Mouse (Mus musculus): ENCODE measurements around the gene Satb2. TPM values are rescaled to one million over a fixed set of nuclear protein-coding genes. Genes with fewer than 3 reads are reported as not detected.

Gene Satb2
- polyA plus RNA-seq, 1 experiment, result 2.0 TPM

DNA sequence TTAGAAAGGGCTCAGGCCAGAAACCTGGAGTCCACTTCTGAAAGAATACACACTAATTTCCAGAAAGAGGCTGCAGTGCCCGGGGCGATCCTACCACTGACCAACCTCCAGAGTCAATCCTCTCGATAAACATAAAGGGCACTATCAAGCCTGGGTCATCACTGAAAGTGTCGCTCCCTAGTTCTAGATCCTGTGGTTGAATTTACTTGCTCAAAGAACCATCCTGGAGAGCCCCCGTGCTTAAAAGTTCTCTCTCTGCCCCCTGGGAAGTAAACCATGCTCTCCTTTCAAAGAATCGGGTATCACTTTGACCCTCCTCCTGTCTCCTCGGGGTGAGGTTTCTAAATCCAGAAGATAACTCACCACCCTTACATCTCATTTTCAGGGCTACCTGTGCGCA, 4.2 kb upstream of the Satb2 start:
- Histone ChIP-seq H3K4me1 (ENCODE audit: control insufficient read depth, insufficient read depth, low read length) (peaks cover 7% of the 10 kb centered on the region), H3K27ac (ENCODE audit: insufficient read depth, low read depth, low read length) (no peak overlapping the region), H3K4me3 (ENCODE audit: insufficient read depth, low read length) (no peak overlapping the region)
- TF ChIP-seq POLR2A (IDR thresholded peaks at IDR 0.05; ENCODE audit: borderline replicate concordance, low read depth, low read length) (no peak), CTCF (IDR thresholded peaks at IDR 0.05; ENCODE audit: low read depth, low read length) (no peak)

DNA sequence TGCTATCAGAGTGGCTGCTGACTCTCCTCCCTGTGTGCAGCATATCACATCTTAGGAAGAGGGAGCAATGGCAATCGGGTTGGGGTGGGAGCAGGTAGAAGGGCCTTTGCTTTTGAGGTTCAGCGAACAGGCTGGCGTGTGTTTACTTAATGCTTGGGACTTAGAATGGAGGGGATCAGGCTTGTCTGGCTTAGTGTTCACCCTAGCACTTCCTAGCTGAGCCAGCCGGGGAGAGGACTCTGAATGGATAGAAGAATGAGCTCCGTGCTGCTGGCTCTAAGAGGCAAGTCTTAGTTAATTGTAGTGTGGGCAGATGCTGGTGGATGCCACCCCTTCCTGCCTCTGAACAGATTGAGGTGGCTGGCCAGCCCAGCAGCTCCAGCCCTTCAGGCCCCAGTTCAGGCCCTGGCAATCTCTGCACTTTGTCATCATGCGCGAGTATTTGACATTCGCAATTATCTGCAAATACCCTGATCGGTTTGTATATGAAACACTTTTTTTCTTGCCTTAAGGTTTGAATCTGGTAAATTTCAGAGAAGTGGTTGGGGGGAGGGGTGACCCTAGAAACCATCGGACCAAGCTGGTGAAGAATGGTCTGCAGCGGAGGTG, 3.6 kb upstream of the Satb2 start:
- Histone ChIP-seq H3K4me1 (ENCODE audit: control insufficient read depth, insufficient read depth, low read length) (peaks cover 7% of the 10 kb centered on the region), H3K4me3 (ENCODE audit: insufficient read depth, low read length) (no peak overlapping the region), H3K27ac (ENCODE audit: insufficient read depth, low read depth, low read length) (no peak overlapping the region)
- TF ChIP-seq POLR2A (IDR thresholded peaks at IDR 0.05; ENCODE audit: borderline replicate concordance, low read depth, low read length), result no peak
- no peak for TF ChIP-seq CTCF (IDR thresholded peaks at IDR 0.05; ENCODE audit: low read depth, low read length)

DNA sequence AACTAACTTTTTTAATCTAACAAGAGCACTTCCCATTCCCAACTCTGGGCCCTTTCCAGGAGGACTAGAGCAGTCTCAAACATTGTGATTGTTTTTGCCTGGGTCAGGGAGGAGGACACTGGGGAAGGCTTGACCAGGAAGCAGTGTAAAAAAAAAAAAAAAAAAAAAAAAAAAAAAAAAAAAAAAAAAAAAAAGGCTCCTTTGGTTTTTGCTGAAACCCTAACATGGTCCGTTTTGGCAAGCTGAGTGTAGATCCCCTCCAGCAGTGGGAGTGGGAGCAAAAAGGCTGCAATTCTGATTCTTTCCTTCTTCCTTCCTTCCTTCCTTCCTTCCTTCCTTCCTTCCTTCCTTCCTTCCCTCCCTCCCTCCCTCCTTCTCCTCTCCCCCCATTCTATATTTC, 3.1 kb upstream of the Satb2 start:
- Histone ChIP-seq H3K4me3 (ENCODE audit: insufficient read depth, low read length) (peak overlapping the region; percentile 51; the same call in 1 of the 2 replicates), H3K4me1 (ENCODE audit: control insufficient read depth, insufficient read depth, low read length) (peaks cover 7% of the 10 kb centered on the region), H3K27ac (ENCODE audit: insufficient read depth, low read depth, low read length) (no peak overlapping the region)
- TF ChIP-seq POLR2A (IDR thresholded peaks at IDR 0.05; ENCODE audit: borderline replicate concordance, low read depth, low read length), result no peak

DNA sequence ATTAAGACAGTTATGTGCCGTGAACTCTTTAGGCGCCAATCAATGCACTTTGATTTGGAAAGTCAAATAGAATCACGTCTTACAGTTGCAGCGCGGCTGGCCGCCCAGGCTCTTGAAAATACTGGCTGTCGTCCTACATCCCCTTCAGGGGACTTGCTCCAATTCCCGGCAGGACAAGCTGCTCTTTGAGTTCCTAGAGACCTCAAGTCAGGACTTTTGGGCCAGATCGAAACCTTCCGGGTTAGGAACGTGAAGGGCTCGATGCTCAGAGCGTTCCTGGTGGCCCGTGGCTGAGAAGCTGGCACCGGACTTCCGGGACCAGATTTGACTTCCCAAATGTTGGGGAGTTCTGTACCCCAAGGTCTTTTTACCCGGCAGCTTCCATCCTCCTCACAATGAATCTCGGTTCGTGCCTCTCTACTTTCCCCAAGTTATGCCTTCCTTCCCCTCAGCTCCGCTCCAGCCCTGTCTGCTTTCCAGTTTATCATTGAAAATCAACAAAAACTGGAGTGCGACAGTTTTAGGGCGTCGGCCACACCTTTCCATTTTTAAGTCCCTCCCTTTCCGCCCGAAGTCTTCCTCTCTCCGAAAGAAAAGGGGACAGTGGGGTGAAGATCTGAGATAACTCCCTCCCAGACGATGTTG, 2.3 kb upstream of the Satb2 start:
- peak overlapping the region; percentile 51 for H3K4me3 ChIP-seq (ENCODE audit: insufficient read depth, low read length)
- H3K27ac ChIP-seq (ENCODE audit: insufficient read depth, low read depth, low read length), result no peak overlapping the region
- TF ChIP-seq CTCF (IDR thresholded peaks at IDR 0.05; ENCODE audit: low read depth, low read length) (no peak), POLR2A (IDR thresholded peaks at IDR 0.05; ENCODE audit: borderline replicate concordance, low read depth, low read length) (no peak)
- peaks cover 7% of the 10 kb centered on the region for H3K4me1 ChIP-seq (ENCODE audit: control insufficient read depth, insufficient read depth, low read length)

DNA sequence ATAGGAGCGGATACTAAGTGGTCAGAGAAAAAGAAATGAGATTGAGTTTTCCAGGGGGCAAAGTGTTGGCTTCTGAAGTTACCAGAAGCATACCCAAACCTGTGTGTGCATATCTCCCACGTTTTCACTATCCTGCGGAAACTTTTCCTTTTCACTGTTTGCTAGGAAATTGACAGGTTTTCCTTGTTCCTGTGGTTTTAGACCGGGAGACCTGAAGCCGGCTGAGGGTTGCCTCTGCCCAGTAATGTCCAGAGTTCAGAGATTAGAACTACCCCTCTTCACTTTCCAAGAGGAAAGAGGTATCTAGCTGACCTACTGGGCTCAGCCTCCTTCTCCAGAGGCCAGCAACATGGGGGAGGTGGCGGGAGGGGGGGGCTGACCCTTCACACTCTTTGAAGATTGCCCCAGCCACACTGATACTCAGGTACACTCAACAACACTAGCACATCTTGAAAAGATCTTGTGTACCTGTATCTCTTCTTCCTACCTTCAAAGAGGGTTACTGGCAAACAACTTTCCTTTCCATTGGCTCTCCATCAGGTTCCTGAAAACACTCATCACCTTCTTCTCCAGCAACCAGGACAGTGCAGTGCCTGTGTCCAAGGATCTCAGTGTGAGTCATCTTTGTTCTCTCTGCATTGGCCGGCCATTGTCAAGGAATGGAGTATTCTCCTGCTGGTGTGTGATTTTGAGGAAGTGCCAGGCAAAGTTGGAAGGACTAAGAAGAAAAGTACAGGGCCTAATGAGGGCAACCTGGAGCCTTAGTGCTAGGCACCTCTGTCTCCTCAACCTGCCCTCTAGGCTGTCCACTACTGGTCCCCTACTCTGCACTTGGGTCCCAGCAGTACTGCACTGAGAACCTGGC, 1.3 kb upstream of the Satb2 start:
- no peak for TF ChIP-seq POLR2A (IDR thresholded peaks at IDR 0.05; ENCODE audit: borderline replicate concordance, low read depth, low read length)
- no peak for TF ChIP-seq CTCF (IDR thresholded peaks at IDR 0.05; ENCODE audit: low read depth, low read length)
- peaks cover 7% of the 10 kb centered on the region for H3K4me1 ChIP-seq (ENCODE audit: control insufficient read depth, insufficient read depth, low read length)
- peak overlapping the region; percentile 51 for H3K4me3 ChIP-seq (ENCODE audit: insufficient read depth, low read length)

DNA sequence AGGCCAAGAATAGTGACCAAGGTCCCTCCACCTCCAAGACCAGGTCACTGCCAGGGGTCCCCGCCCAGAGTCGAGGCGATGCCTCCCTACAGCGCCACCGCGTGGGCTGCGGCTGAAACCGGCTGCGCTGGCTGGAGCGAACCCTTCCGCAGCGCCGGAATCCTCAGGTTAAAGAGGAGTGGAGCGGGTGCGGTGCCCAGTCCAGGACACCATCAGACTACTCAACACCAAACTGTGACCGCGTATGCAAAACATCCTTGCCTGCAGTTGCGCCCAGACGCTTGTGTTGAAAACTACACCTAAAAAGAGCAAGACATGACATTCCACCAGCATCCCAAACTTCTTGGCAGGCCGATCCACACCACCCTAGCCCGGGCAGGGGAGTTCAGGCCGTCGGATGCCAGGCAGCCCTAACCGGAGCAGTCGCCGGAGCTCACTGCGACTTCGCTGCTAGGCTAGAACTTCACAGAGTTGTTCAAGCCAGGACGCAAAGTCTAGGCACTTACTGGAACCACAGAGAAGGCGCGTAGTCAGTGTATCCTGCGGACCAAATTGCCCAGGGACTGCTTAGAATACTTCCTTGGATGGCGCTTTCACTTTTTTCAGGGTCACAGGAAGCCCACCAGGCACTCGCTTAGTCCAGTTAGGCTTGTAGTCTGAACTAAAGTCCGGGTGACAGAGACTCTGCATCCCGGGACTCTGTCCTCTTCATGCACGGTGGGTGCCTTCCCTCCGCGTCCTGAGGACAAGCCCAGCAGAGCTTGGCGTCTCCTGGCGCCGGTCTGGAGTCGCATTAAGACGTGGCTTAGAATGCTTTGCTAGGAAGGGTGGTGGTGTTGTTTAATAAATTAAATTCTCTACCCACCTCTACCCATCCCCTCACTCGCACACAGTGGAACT, 999 bp downstream of the Satb2 start:
- no peak overlapping the region for H3K27ac ChIP-seq (ENCODE audit: insufficient read depth, low read depth, low read length)
- peak overlapping the region; percentile 22 for H3K4me3 ChIP-seq (ENCODE audit: insufficient read depth, low read length)
- no peak for TF ChIP-seq POLR2A (IDR thresholded peaks at IDR 0.05; ENCODE audit: borderline replicate concordance, low read depth, low read length)
- peak; percentile 68 for TF ChIP-seq CTCF (IDR thresholded peaks at IDR 0.05; ENCODE audit: low read depth, low read length)
- H3K4me1 ChIP-seq (ENCODE audit: control insufficient read depth, insufficient read depth, low read length), result peaks cover 7% of the 10 kb centered on the region

More for the DNA sequence above, 1.3 kb upstream of the Satb2 start:
- H3K27ac ChIP-seq (ENCODE audit: insufficient read depth, low read depth, low read length), result no peak overlapping the region

DNA sequence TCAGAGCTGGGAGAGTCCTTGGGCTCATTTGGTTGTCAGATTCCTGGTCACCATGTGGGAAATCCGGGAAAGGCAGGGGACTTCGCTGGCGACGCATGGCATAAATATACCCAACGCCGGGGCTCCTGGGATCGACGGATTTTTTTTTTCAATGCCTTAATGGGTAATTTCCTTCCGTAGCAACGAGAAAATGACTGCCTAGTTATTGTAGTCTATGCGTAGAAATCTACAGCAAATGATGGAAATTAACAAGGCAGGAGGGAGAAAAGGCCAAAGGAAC, 1.7 kb downstream of the Satb2 start:
- Histone ChIP-seq H3K4me1 (ENCODE audit: control insufficient read depth, insufficient read depth, low read length) (peaks cover 7% of the 10 kb centered on the region), H3K27ac (ENCODE audit: insufficient read depth, low read depth, low read length) (no peak overlapping the region), H3K4me3 (ENCODE audit: insufficient read depth, low read length) (peak overlapping the region; percentile 22)
- TF ChIP-seq POLR2A (IDR thresholded peaks at IDR 0.05; ENCODE audit: borderline replicate concordance, low read depth, low read length), result no peak
- TF ChIP-seq CTCF (IDR thresholded peaks at IDR 0.05; ENCODE audit: low read depth, low read length), result no peak

DNA sequence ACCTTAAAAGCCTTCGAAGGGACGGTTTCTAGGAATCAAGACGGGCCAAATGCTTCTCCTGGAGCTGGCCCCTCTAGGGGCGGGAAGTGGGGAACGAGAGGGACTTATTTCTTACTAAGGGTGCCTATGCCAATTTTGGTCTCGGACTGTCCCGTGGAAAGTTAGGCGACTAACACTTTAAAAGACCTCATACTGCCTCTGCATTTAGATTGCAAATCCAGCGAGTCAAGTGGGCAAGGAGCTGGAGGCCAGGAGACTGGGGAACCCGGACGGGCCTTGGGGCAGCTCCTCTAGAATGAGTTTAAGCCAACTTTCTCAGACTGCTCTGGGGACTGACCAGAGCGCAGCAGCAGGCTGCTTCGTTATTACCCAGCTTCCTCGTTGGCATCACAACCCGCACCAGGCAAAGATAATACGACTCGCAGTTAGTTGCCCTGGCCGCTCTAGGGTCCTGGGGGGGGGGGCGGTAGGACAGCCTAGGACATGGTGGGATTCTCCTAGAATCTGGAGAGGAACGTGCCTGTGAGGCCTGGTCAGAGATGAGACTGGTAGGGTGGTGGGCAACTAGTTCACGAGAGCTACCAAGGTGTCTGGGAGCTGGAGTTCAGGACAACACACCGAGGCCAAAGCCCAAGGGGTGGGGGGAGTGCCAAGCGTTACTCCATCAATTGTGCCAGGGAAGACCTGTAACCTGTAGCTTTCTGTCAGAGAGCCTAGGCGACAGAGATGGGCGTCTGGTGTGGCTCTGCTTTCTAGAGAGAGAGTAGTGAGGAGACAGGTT, 2.2 kb downstream of the Satb2 start:
- Histone ChIP-seq H3K4me1 (ENCODE audit: control insufficient read depth, insufficient read depth, low read length) (peaks cover 5% of the 10 kb centered on the region), H3K4me3 (ENCODE audit: insufficient read depth, low read length) (no peak overlapping the region), H3K27ac (ENCODE audit: insufficient read depth, low read depth, low read length) (no peak overlapping the region)
- TF ChIP-seq CTCF (IDR thresholded peaks at IDR 0.05; ENCODE audit: low read depth, low read length) (no peak), POLR2A (IDR thresholded peaks at IDR 0.05; ENCODE audit: borderline replicate concordance, low read depth, low read length) (no peak)

DNA sequence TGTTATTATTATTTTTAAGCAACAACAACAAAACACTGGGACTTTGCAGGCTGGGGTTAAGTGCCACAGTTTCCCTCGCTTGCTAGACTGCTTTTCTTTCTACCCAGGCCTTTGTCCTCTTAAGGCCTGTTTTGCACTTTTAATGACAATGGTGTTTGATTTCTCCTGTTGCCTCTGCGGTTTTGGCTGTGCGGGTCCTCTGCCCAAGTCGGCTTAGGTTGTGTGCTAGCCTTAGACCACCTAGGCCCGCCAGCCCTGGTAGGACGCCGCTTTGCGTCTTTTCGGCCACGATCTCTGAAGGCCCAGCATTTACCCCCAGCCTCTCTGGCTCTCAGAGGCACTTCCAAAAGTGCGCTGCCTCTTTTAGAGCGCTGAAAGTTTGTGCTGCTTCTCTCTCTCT, 2.9 kb downstream of the Satb2 start:
- Histone ChIP-seq H3K27ac (ENCODE audit: insufficient read depth, low read depth, low read length) (no peak overlapping the region), H3K4me1 (ENCODE audit: control insufficient read depth, insufficient read depth, low read length) (0 out of 2 replicates have a peak, but pooled peaks cover 2% of the 10 kb centered on the region), H3K4me3 (ENCODE audit: insufficient read depth, low read length) (no peak overlapping the region)
- TF ChIP-seq CTCF (IDR thresholded peaks at IDR 0.05; ENCODE audit: low read depth, low read length) (no peak), POLR2A (IDR thresholded peaks at IDR 0.05; ENCODE audit: borderline replicate concordance, low read depth, low read length) (no peak)

All from bone marrow macrophage, adult 2 months (primary cell).